Mouse (Mus musculus) thymus, postnatal 14 days (tissue): ENCODE data around the gene Uba2.
"Not testable (repeated sequence)": the region's sequence is repeated elsewhere in the genome, so short reads cannot be mapped to it uniquely, and the experiment has no call there.

Source experiments
- DNase-seq: peaks from one replicate; pipeline ENCODE4 v3.0.0; 2021

Uba2 gene

DNA sequence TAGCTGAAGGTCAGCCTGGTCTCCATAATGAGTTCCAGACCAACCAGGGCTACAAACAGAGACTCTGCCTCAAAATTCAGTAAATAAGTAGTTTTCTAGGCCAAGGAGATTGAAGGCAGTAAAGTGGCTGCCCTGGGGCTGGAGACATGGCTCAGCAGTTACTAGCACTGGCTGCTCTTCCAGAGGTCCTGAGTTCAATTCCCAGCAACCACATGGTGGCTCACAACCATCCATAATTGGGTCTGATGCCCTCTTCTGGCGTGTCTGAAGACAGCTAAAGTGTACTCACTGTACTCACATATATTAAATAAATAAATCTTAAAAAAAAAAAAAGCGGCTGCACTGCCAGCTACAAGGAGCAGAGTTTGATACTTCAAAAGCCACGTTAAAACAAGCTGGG lies 3.4 kb downstream of the Uba2 start:
- no peak for DNase-seq

DNA sequence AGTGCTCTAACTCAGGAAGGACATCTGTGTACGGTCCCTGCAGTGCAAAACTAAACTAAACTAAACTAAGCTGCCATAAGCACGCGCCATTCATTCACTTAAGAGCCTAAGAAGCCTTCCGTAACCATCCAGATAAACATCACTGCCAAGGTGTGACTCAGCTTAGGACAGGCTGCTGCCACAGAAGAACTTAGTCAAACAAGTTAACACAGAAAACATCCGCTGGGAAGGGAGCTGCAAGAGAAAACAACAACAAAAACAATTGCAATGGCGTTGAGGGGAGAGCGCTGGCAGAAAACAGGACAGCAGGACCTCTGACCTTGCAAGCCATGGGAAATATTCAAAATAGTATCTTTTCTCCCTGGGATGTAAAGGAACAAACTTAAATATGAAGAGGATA lies 4.7 kb downstream of the Uba2 start:
- DNase-seq: no peak

DNA sequence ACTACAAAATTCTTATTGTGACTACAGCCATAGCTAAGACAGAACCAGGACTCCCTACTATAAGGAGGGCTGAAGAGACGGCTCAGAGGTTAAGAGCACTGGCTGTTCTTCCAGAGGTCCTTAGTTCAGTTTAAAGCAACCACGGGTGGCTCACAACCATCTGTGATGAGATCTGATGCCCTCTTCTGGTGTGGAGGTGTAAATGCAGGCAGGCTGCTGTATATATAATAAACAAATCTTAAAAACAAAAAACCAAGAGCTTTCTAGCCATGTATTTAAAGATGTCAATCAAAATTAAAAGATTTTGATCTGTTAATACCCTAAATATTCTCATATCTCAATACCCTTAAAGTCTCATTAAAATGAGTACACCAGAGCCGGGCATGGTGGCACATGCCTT lies 10.2 kb downstream of the Uba2 start:
- no peak for DNase-seq

DNA sequence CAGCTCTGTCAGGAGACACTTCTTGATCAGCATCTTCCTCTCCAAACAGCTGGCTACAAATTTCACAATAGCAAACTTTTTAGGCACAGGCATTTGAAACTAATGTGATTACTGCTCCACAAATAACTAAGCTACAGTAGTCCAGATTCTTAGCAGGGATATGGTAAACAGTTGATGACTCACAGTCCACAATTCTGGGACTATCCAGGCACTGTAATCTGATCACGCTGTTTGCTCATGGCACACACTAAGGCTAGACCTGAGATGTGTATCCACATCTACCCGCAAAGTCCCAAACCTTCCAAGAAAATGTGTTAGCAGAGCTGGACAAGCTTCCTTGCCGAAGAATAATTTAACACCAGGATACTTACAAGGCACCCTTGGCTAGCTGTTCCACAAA lies 11.4 kb downstream of the Uba2 start:
- no peak for DNase-seq

DNA sequence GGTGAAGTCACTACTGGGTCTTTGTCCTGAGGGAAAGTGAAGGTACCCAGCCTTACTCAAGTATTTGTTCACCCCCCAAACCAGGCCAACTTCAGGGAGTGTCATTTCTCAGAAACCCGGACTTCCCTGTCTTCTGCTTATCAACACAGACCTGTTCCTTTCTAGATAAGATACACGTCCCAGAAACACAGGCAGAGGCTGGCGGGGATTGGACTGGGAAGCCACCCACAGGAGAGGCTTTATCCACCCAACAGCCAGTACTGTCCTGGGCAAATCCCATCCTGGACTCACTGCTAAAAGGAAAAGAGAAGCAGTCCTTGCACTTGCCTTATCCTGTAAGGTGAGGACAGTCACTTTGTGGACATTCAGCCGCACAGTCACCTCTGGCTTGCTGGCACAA lies 22.2 kb downstream of the Uba2 start:
- no peak for DNase-seq

DNA sequence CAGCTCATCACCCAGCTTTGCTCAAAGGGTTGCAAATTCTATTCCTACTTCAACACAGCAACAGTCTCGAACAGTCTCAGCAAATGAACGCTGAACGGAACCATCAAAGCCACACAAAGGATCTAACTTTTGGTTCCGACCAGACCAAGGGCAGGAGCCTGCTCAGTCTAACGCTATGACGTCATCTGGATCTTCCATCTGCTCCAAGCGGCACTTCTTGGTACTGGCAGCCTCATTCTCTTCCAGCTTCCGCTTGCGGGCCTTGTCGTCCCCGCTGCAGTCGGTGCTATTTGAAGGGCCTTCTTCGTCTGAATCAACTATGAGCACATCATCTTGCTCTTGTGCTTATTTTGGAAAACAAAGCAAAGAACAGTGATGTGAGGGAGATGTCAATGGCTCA lies 28.3 kb downstream of the Uba2 start:
- DNase-seq: no peak

DNA sequence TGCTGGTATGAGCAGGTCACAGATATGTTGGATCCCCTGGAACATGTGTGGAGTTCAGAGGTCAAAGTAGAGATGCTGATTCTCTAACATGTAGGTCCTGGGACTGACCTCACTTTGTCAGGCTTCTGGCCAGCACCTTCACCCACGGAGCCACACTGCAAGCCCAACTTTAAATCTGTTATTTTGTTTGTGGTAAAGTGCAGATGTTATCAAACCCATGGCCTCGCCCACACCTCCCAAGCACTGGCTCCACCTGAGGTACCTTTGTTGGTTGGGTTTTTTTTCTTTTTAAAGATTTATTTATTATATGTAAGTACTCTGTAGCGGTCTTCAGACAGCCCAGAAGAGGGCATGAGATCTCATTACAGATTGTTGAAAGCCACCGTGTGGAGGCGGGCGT lies 29.9 kb downstream of the Uba2 start:
- DNase-seq: no peak

DNA sequence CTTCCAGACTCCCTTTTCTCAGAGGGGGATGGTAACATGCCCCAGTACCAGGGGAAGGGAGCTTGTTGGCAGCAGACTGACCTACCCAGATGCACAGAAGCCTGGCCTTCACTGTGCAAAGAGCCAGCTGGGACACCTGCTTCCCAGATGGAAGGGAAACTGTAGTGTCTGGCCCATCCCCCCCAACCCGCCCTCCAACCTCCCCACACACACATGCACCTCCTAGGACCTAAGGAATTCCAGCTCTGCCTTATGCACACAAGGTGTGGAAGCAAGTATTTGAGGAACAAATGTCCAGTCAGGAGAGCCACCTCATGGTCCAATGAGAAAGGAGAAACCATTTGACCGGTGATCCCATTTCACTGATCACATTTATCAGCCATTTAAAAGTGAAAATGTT lies 35.1 kb downstream of the Uba2 start:
- DNase-seq: no peak

DNA sequence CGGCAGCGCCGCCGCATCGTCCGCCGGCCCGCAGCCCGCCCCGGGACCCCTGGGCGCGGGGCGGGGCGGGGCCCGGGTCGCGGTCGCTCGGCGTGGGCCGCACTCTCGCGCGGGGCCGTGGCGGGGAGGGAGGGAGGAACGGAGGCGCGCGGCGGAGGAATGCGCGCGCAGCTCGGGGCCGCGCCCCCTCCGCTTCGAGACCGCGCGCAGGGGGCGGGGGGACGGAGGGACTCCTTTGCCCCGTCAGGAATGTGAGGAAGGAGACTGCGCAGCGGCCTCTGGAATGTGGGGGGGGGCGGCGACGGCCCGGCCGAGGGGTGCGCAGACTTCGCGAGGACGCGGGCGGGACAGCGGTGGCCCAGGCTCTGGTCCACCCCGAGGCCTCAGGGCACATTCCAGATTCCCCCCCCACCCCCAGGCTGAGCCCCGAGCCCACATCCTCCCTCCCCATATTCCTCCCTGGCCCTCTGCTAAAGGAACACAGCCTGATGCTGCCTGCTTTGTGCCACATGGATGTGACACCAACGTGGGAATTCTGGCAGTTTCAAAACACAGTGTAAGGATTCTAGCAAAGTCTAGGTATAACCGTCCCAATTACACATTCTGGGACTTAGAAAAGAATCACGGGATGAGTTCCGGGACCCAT lies 36.2 kb downstream of the Uba2 start, which contains the start of gene Wtip:
Gene Wtip, minus strand, starts transcription at position 152 of the 646 bp plus-strand sequence.
- DNase-seq: peak; percentile 13

DNA sequence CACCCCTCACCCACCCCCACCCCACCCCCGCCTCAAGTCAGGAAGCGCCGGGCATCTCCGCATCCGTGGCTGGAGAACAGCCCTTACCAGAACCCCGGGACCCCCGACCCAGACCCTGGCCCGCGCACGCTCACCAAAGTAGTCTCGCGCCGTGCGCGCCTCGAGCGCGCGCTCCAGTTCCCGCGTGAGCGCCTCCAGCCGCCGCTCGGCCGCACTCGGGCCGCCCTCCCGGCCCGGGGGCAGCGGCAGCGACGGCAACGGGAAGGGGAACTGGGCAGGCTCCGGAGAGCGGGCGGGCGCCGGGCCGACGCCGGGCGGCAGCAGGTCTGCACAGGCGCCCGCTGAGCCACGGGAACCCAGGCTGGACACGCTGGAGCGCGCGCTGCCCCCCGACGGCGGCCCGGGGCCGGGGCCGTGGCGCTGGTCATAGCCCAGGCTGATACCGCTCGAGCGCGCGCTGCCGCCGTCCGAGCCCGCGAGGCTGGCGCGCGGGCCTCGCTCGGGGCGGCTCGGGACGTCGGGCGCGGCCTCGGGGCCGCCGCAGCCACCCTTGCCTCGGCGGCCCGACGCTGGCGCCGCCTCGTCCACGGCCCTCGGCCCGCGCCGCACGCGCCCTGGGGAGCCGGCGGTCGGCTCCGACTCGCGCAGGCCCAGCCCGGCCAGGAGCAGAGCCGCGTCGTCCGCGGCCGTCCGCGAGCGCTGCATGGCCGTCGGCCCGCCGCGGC lies 36.9 kb downstream of the Uba2 start:
- DNase-seq: no peak

DNA sequence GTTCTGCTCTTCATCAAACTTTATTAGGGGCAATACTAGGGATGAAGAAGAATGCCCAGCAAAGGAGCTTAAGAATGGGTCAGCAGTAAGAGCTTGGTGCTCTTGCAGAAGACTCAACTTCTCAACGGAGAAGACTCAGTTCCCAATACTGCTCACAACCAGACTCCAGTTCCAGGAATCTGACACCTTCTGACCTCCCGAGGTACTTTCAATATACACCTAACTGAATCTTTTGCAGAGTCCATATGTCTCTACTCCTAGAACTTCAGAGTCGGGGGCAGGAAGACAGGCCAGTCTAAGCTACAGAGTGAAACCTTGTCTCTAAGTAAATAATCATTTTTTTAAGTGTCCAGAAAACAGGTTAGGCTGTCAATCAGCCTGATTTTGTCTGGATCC lies 37.4 kb downstream of the Uba2 start:
- no peak for DNase-seq

DNA sequence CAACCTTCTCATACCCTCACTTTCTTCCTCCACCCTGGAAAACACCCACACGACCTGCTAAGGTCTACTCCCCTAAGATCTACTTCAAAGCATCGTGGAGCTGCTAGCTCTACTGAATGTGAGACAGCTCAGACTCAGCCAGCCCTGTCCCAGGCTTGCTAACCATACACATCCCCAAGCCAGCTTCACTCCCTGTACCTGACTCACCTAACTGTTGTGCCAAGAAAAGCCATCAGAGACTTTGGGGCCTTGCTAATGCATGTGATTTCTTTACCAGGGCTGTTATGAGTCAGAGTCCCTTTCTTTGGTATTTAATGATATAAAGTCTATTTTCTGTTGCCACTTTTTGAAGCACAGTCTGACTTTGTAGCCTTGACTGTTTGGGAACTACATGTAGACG lies 38.3 kb downstream of the Uba2 start:
- DNase-seq: no peak

DNA sequence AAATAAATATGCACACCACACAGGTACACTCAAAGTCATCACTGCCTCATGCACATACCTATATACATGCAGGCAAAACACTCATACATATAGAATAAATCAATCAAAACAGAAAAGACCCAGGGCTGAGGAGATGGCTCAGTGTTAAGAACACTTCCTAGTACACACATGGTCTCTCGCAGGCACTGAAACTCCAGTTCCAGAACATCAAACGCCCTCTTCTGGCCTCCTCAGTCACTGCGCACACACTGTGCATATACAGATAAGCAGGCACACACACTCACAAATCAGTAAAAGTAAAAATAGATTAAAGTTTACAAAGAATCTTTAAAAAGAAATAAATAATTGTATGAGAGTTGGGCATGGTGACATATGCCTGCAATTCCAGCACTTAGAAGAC lies 43.1 kb downstream of the Uba2 start:
- DNase-seq: no peak

DNA sequence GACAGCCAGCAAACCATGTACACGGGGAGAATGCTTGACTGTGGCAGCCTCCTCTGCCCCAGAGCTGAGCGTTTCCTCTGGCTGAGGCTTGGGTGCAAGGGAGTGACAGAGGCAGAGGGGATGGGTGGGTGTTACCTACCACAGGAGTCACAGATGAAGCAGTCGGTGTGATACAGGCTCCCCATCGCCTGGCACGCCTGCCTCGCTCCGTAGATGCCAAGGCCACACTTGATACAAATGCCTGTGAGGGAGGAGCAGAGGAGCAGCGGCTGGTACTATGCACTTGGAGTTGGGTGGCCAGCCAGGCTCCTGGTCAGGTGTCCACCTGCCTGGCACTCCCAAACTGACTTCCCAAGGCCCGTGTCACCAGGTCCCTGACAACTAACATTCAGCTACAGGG lies 44.1 kb downstream of the Uba2 start:
- DNase-seq: no peak

DNA sequence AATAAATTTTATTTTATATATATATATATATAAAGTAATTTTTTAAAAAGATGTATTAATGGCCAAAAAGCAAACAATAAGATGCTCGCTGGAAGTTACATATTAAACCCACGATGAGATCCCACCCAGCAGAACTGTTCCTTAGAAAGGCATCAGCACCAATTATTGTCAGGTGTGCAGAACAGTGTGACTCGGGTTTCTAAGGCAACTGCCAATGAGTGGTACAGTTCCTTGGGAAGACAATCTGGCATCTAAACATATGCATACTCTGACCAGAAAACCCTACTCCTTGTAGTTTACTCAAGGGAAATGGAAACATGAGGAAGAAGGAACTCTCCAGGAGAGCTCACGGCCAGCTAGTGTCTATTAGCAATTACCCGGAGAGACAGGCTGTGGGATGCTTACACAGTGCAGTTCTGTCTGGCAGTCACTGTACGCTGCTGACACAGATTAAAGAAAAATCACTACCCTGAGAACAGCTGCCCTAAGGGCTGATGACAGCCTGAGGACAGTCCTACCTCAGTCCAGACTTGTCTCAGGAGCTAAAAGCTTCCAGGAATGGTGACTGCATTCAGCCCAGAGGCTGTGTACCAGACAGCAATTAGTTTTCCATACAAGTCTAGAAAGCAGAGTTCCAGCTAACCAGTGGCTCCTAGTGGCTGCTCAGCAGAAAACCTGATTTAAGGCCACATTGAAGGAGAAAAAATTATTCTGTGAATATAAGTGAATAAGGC lies 46.2 kb downstream of the Uba2 start:
- no peak for DNase-seq

DNA sequence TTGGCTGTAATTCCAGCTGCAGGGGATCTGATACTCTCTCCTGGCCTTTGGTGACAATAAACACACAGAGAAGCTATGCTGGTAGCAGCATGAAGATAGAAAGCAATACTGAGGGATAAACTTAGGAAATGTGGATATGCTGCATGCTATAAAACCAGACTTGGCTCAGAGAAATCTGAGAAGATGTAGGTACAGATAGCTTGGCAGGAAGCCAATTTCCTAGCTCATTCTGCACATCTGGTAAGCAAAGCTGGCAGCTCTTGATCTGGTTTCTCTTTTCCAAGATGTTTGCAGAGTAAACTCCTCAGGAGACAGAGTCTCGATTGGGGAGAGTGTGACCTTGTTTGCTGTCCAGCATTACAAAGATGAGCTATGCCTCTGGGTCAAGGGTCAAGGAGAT lies 48.8 kb downstream of the Uba2 start:
- DNase-seq: not testable (repeated sequence)

DNA sequence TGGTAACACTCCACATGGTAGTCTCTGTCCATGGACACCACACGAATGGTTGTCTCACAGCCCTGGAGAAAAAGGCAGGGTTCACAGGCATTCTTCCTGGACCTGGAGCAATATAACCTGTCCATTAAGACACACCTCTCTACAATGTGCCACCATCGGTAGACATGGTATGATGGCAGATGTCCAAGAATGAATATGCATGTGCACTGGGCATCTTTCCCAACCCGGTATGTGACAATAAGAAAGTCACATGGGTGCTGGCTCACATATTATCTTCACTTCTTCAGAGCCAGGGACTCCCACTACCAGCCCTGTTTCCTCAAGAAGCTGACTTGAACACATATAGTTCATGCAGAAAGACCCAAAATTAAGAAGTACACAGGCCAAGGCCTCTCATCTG lies 52.8 kb downstream of the Uba2 start:
- no peak for DNase-seq

DNA sequence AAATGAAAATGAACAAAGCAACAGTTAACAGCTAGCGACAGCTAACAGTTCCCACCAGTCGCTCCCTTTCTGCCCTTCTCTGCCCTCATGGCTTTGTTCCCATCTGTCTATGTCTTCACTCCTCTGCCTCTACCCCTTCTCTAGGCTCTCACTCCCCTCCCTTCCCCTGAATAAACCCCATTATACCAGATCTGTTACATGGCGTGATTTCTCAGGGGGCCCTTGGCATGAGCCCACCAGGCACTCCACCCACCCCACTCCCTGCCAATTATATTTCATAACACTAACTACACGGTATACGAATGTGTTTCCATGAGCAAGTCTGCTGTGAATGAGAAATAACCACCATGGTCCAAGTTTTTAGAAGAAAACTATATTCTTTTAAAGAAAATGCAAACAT lies 60.2 kb downstream of the Uba2 start:
- no peak for DNase-seq

DNA sequence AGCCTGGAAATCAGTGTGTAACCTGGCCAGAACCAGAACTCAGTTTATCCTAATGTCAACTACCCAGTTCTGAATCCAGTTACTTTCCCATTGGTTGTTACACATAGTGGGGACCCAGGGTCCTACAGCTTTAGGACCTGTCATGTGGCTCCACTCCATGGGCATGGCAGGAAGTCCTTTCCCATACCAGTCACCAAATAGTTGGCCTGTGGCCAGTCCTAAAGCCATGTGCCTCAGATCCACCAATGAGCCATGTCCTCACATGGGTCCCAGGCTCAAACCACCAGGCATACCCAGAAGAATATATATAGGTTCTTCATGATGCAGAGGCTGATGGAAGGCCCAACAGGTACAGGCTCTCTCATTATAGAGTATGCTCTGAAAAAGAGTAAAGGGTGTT lies 68.1 kb downstream of the Uba2 start:
- DNase-seq: no peak

DNA sequence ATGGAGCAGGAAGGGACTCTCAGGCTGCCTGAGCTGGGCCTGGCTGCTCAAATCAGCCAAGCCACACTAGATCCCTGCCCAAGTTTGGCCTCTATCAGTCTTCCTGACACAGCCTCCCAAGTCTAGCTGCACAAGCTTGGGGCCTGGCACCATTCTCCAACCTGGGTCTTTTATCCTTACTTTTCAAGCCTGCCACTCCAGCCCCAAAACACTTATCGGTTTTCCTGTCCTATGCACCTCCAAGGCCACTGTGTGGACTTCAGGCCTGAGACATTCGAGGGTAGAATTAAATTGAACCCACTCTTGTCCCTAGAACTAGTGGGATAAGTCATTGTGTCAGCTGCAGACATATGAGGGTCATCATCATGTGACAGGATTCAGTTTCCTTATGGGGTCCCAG lies 69.4 kb downstream of the Uba2 start:
- DNase-seq: no peak

DNA sequence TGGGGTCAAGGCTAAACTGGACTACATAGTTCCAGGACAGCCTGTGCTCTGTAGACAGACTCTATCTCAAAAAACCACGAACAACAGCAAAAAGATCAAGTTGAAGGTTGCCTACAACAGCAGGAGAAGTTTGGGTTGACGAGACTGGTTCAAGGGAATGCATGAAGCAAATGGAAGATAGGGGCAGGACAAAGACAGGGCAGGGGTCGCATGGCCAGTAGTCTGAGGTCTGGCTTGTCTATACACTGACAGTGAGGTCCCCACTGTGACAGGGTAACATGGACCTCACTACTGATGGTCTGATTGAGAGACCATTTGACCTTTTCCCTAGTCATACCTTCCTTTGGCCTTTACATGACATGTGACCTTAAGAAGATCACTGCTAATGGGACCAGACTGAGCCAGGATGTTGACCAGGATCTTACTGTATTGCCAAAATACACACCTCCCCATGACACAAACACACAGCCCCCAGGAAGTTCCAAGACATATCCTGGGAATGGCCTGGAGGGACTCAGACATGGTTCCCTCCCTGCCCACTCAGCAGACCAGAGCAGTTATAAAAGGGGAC lies 74.4 kb downstream of the Uba2 start, which contains the start of gene Scgb1b30:
Gene Scgb1b30, plus strand, starts transcription at position 521 of the 571 bp plus-strand sequence.
- no peak for DNase-seq
